In the genomic region with DNA sequence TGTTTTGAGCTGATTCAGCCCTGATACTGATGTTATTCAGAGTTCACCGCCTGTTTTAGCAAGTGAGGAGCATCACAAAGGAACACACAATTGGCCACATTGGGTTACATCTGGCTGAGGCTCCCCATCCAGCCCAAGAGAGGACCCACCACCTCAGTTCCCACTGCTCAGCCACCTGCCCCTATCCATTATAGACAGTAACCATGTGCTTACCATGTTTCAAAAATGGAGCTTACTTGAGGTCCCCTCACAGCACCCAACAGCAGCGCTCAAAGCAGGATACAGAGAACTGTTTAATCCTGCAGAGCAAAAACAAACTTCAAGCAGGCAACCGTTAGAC, we compare ENCODE assay signal across 8 mouse cellular contexts. TPM values are rescaled to one million over a fixed set of nuclear protein-coding genes. Genes with fewer than 3 reads are reported as not detected.
A peak's percentile ranks its signal among the peaks of the same experiment; 100 is the strongest.
DNase-seq lines count a peak whose midpoint lies in the region; ATAC-seq lines count a peak whose summit lies in the region.
"Not testable (repeated sequence)": the region's sequence is repeated elsewhere in the genome, so short reads cannot be mapped to it uniquely, and the experiment has no call there.

No protein-coding gene starts in this region.

- peak overlapping the region; percentile 41 for H3K4me2 ChIP-seq in embryonic facial prominence, embryonic 11.5 days (ENCODE audit: low read depth, low read length)
- H3K4me2 ChIP-seq in forebrain, embryonic 16.5 days (ENCODE audit: low read length): peak overlapping the region; percentile 74
- peak overlapping the region; percentile 58 for H3K4me2 ChIP-seq in hindbrain, embryonic 11.5 days (replicated peaks; ENCODE audit: low read depth, low read length)
- H3K4me2 ChIP-seq in kidney, embryonic 15.5 days: peak overlapping the region; percentile 80
- peak overlapping the region; percentile 76 for H3K4me2 ChIP-seq in liver, embryonic 12.5 days
- peak overlapping the region; percentile 70 for H3K4me2 ChIP-seq in neural tube, embryonic 13.5 days

- H3K36me3 ChIP-seq in embryonic facial prominence, embryonic 11.5 days (replicated peaks; ENCODE audit: control insufficient read depth, insufficient read depth, low read depth, low read length); forebrain, embryonic 16.5 days (ENCODE audit: control insufficient read depth, insufficient read depth); hindbrain, embryonic 11.5 days (ENCODE audit: control insufficient read depth, insufficient read depth, low read length); kidney, embryonic 15.5 days; liver, embryonic 12.5 days; macrophage (ENCODE audit: inconsistent target); neural tube, embryonic 13.5 days: not testable (repeated sequence)

- 2% methylated on average over 3 of the region's 3 CpGs for WGBS in embryonic facial prominence, embryonic 11.5 days
- 0% methylated on average over 3 of the region's 3 CpGs for WGBS in forebrain, embryonic 16.5 days
- 2% methylated on average over 3 of the region's 3 CpGs for WGBS in hindbrain, embryonic 11.5 days
- 3% methylated on average over 3 of the region's 3 CpGs for WGBS in kidney, embryonic 15.5 days
- WGBS in liver, embryonic 12.5 days (ENCODE audit: insufficient replicate concordance): 1% methylated on average over 3 of the region's 3 CpGs
- WGBS in macrophage (ENCODE audit: missing documents): 3% methylated on average over 3 of the region's 3 CpGs
- 4% methylated on average over 3 of the region's 3 CpGs for WGBS in neural tube, embryonic 13.5 days

- peak overlapping the region; percentile 39 for H3K4me3 ChIP-seq in embryonic facial prominence, embryonic 11.5 days (ENCODE audit: low read depth, low read length)
- H3K4me3 ChIP-seq in forebrain, embryonic 16.5 days (replicated peaks; ENCODE audit: low read length): peak overlapping the region; percentile 59
- peak overlapping the region; percentile 40 for H3K4me3 ChIP-seq in hindbrain, embryonic 11.5 days (ENCODE audit: low read depth, low read length)
- peak overlapping the region; percentile 61 for H3K4me3 ChIP-seq in kidney, embryonic 15.5 days (replicated peaks)
- H3K4me3 ChIP-seq in liver, embryonic 12.5 days: peak overlapping the region; percentile 58
- peak overlapping the region; percentile 46 for H3K4me3 ChIP-seq in macrophage (ENCODE audit: inconsistent target)
- H3K4me3 ChIP-seq in neural tube, embryonic 13.5 days: peak overlapping the region; percentile 52

- peak overlapping the region; percentile 63 for H3K9ac ChIP-seq in embryonic facial prominence, embryonic 11.5 days (replicated peaks; ENCODE audit: low read length)
- peak overlapping the region; percentile 65 for H3K9ac ChIP-seq in forebrain, embryonic 16.5 days (replicated peaks; ENCODE audit: low read depth, low read length)
- peak overlapping the region; percentile 71 for H3K9ac ChIP-seq in hindbrain, embryonic 11.5 days (ENCODE audit: low read depth, low read length)
- H3K9ac ChIP-seq in kidney, embryonic 15.5 days: peak overlapping the region; percentile 56
- H3K9ac ChIP-seq in liver, embryonic 12.5 days: peak overlapping the region; percentile 35; the same call in 1 of the 2 replicates
- peak overlapping the region; percentile 66 for H3K9ac ChIP-seq in neural tube, embryonic 13.5 days

- H3K9me3 ChIP-seq in embryonic facial prominence, embryonic 11.5 days (replicated peaks; ENCODE audit: control insufficient read depth, low read length); forebrain, embryonic 16.5 days (ENCODE audit: control insufficient read depth, low read length); hindbrain, embryonic 11.5 days (ENCODE audit: control insufficient read depth, low read length); kidney, embryonic 15.5 days (replicated peaks); liver, embryonic 12.5 days (replicated peaks); neural tube, embryonic 13.5 days: not testable (repeated sequence)

- not testable (repeated sequence) for ATAC-seq in embryonic facial prominence, embryonic 11.5 days (replicated peaks; ENCODE audit: insufficient number of reproducible peaks, low FRiP score, low TSS enrichment, low read depth); forebrain, embryonic 16.5 days; kidney, embryonic 15.5 days (replicated peaks; ENCODE audit: low FRiP score); liver, embryonic 12.5 days; neural tube, embryonic 13.5 days (ENCODE audit: low read depth)
- ATAC-seq in hindbrain, embryonic 11.5 days (ENCODE audit: low FRiP score): peak; percentile 81

- not testable (repeated sequence) for H3K27me3 ChIP-seq in embryonic facial prominence, embryonic 11.5 days (ENCODE audit: control insufficient read depth, insufficient read depth, low read length); forebrain, embryonic 16.5 days (replicated peaks; ENCODE audit: control insufficient read depth, insufficient read depth, low read length); hindbrain, embryonic 11.5 days (ENCODE audit: control insufficient read depth, insufficient read depth, low read length); kidney, embryonic 15.5 days; liver, embryonic 12.5 days (replicated peaks); neural tube, embryonic 13.5 days

- H3K4me1 ChIP-seq in embryonic facial prominence, embryonic 11.5 days (ENCODE audit: control insufficient read depth, insufficient read depth, low read length); forebrain, embryonic 16.5 days (replicated peaks; ENCODE audit: control insufficient read depth, insufficient read depth, low read length); hindbrain, embryonic 11.5 days (replicated peaks; ENCODE audit: control insufficient read depth, insufficient read depth, low read length); kidney, embryonic 15.5 days; liver, embryonic 12.5 days; neural tube, embryonic 13.5 days (replicated peaks): not testable (repeated sequence)

- not testable (repeated sequence) for H3K79me2 ChIP-seq in macrophage (ENCODE audit: inconsistent target)

- H3K27ac ChIP-seq in embryonic facial prominence, embryonic 11.5 days (replicated peaks; ENCODE audit: low read depth, low read length): 0 out of 2 replicates have a peak overlapping the region, but pooled peaks have one; percentile 38
- H3K27ac ChIP-seq in forebrain, embryonic 16.5 days (ENCODE audit: low read length); hindbrain, embryonic 11.5 days (ENCODE audit: low read depth, low read length): not testable (repeated sequence)
- peak overlapping the region; percentile 97 for H3K27ac ChIP-seq in kidney, embryonic 15.5 days
- peak overlapping the region; percentile 82 for H3K27ac ChIP-seq in liver, embryonic 12.5 days
- peak overlapping the region; percentile 64 for H3K27ac ChIP-seq in macrophage
- H3K27ac ChIP-seq in neural tube, embryonic 13.5 days (replicated peaks): 0 out of 2 replicates have a peak overlapping the region, but pooled peaks have one; percentile 68

- DNase-seq in 3T3-L1 (ENCODE audit: low read depth, low spot score): peak; percentile 18
- not testable (repeated sequence) for DNase-seq in embryonic facial prominence, embryonic 11.5 days (ENCODE audit: low spot score); hindbrain, embryonic 11.5 days (ENCODE audit: low spot score)

RNA-seq across cellular contexts. Expression of a gene that starts 28.3 kb away (rescaled TPM):
- polyA plus RNA-seq in embryonic facial prominence, embryonic 11.5 days (2014; fragmentation: Nextera tagmentation; extraction: Ambion mirVana): 23.3 and 25.6 TPM in 2 replicates
- 18.2 and 18.3 TPM in 2 replicates for polyA plus RNA-seq in forebrain, embryonic 16.5 days (2015; fragmentation: Nextera tagmentation; extraction: Ambion mirVana)
- polyA plus RNA-seq in hindbrain, embryonic 11.5 days (2014; fragmentation: Nextera tagmentation; extraction: Ambion mirVana): 19.1 and 21.6 TPM in 2 replicates
- 22.5 and 23.7 TPM in 2 replicates for polyA plus RNA-seq in kidney, embryonic 15.5 days (2015; fragmentation: Nextera tagmentation; extraction: Ambion mirVana)
- polyA plus RNA-seq in liver, embryonic 12.5 days (2016; fragmentation: Nextera tagmentation; extraction: Ambion mirVana): 10.9 TPM in 2 replicates
- total RNA-seq in macrophage (2018; cell fraction: chromatin; rRNA removed): 10 to 100 TPM in 6 of 26 experiments, 1 to 10 TPM in 20; 1.7 to 17.0 (median 6.5) TPM
- total RNA-seq in macrophage (2018; cell fraction: cytosol; rRNA removed): 1 to 10 TPM; 2.1 to 9.7 (median 6.8) TPM
- total RNA-seq in macrophage (2018; cell fraction: nucleus; rRNA removed): 10 to 100 TPM in 6 of 26 experiments, 1 to 10 TPM in 20; 1.6 to 24.7 (median 6.8) TPM
- 7.5 to 13.6 TPM (median 11.2 TPM) in 3 replicates for polyA plus RNA-seq in macrophage (2018)
- 17.6 and 23.7 TPM in 2 replicates for polyA plus RNA-seq in neural tube, embryonic 13.5 days (2015; fragmentation: Nextera tagmentation; extraction: Ambion mirVana)
